Mouse (Mus musculus): ENCODE measurements at regions not wholly inside any gene's neighbourhood (a gene's known extent, or its start where the extent isn't known, plus 50 kb on each side); places are given as distances from the start of the nearest gene placed in this dataset.

DNA sequence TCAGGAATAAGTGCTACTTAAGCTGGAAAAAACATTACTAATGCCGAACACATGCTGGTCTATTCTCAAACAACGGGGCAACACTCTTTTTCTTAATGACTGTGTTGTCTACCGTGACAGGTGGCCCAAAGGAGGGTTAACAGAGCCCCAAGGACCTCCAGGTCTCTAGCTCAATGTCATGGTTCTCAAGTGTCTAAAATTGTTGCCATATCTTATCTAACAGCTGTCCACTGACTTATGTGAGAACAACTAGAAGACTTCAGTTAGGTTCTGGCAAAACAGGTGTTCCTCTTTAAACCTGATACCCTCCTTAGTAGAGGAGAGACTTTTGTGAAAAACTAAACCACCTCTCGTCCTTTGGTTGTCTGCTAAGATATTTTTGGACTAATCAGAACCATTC, 257.4 kb upstream of the Tbl1xr1 start:
- DNase-seq (ENCODE audit: low read depth), result no peak

DNA sequence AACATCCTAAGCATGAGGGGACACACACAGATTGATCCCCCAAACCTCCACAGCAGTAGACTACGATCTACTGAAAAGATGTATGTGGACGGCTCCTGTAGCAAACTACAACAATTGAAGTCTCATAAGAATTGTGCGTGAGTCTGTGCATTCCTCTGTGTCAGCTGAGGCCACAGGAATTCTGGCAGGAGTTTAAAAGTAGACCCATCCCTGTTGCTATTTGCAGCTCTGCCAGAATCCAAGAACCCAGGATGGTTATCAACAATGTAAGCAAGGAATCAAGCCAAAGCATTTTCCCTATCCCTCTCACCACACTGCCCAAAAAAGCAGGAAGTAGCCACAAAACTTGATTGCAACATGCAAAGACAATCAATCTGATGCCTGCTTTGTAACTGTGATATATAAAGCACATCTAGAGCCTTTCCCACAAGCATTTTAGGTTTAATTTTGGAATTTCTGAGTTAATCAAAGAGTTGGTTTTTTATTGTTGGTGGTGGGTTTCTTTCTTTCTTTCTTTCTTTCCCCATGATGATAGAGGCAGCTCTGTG, 256.3 kb upstream of the Tbl1xr1 start:
- no peak for DNase-seq (ENCODE audit: low read depth)

DNA sequence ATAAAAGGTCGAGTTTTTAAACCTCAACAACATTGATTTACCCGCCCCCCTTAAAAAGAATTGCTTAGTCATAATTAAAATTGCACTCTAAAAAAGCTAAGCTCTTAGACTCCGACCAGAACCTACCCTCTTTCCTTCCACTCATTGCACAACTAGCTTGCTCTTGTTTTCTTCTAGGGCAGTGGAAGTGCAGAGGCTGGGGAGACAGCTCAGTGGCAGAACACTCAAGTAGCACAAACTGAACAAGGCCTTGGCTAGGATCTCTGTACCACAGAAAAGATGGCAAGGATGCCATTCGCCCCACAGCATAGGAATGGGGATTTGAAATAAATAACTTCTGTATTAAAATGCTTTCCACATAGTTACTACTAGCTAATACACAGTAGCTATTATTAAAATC, 253.8 kb upstream of the Tbl1xr1 start:
- DNase-seq (ENCODE audit: low read depth), result no peak

DNA sequence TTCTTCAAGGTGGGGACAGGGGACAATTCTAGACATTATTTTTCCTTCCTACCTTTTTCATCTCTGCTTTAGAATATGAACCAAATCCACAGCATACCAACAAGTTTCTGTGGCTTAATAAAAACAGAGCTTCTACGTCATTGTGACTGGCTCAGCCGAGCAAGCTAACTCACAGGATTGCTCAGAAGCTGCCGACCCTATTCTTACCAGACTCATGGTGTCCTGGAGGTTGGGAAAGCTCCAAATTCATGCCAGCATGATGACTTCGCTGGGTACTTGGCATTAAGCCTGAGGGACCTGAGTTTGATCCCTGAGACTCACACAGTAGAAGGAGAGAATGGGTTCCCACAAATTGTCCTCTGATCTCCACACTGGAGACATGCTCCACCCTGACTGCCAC, 253.1 kb upstream of the Tbl1xr1 start:
- DNase-seq (ENCODE audit: low read depth), result no peak

GRCm38 (mm10) chr3:21824101-21824880, 252.2 kb upstream of the Tbl1xr1 start:
- no peak for DNase-seq (ENCODE audit: low read depth)

GRCm38 (mm10) chr3:21824913-21825610, 251.4 kb upstream of the Tbl1xr1 start:
- no peak for DNase-seq (ENCODE audit: low read depth)

DNA sequence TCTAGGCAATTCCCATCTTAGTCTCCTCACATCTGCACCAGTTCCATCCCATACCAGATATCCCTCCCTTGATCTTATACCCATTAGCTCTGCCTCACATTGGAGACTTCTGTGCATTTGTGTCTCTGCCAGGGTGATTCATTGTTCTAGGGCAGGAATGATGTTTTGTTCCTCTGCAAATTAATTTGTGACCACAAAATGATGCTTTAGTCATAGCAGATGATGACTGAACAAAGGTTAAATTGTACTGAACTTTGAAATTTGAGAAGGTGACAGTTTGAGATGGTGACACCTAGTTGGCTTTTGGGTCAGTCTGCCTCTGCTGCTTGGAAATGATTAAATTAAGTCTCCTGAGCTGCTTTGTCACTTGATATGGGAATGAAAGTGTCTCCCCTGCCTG, 248.8 kb upstream of the Tbl1xr1 start:
- no peak for DNase-seq (ENCODE audit: low read depth)

GRCm38 (mm10) chr3:21833111-21833510, 243.3 kb upstream of the Tbl1xr1 start:
- no peak for DNase-seq (ENCODE audit: low read depth)

GRCm38 (mm10) chr3:21835526-21835925, 240.9 kb upstream of the Tbl1xr1 start:
- DNase-seq (ENCODE audit: low read depth), result no peak

- no peak for DNase-seq (ENCODE audit: low read depth)
Measured at GRCm38 (mm10) chr3:21837297-21837946, 239.0 kb upstream of the Tbl1xr1 start.

- no peak for DNase-seq (ENCODE audit: low read depth)
Measured at GRCm38 (mm10) chr3:21840751-21841488, 235.5 kb upstream of the Tbl1xr1 start.

DNA sequence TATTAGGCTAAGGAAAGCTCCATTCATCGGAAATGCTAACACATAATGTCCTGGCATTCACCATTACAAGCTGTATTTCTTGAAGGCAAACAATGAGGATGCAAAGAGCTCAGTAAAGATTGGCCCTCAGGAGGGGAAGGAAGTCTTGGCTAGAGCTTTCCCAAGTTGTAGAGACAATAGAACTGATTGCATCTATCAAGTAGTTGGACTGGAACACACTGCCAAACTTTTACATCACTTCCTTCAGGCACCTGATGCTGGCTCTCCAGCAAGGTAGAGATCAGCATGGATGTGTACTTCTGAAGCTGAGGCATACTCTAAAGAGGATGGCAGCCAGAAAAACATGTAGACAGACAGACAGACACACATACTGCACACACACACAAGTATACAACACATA, 234.9 kb upstream of the Tbl1xr1 start:
- DNase-seq (ENCODE audit: low read depth), result no peak

DNA sequence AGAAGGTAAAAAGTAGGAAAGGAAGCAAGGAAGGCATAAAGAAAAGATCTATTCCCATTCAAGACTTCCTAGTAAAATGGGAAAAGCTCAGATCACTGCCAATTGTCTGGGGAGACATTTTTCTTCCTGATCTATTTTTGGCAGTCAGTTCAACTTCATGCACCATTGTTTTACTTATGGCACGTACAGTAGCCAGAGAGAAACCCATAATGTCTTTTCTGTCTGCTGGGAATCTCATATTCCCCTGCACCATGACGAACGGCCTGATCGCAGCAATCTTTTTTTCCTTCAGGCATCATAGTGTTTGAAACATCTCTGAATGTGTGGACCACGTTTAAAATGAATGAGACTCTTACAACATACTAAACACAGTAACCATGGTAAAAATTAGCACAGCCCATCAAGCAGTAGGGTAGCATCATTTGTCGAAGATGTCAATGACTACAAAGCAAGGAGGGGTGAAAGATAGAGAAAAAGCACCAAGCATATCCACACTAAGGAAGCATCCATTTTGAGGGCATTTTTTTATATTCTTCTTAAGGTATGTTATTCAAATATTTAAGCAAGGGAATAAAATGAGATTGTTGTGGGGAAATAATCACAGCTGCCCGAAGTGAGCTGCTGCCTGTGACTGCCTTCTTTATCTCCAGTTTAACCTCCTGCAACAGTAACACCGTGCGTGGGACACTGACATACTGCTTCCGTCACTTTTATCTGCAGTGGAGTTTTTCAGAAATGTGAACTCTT, 233.7 kb upstream of the Tbl1xr1 start:
- no peak for DNase-seq (ENCODE audit: low read depth)

GRCm38 (mm10) chr3:21843292-21843852, 233.1 kb upstream of the Tbl1xr1 start:
- no peak for DNase-seq (ENCODE audit: low read depth)

GRCm38 (mm10) chr3:21849831-21850230, 226.6 kb upstream of the Tbl1xr1 start:
- no peak for DNase-seq (ENCODE audit: low read depth)

DNA sequence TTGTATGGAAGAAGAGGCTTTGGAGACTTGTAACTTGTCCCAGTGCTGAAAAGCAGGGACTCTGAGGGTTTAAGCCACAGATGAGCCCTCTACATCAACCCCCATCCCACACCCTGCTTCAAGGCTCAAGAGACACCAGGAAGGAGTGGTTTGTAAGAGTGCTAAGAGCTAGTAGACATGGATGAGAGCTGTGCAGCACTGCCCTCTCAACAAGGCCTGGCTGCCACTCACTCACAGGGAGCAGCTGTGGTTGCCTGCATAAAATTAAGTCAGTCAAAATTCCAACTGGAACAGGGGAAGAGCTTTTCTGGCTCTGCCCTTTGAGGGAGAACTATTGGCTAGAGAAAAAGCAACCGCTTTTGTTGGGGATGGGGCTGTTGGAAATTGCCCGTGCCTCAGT, 225.5 kb upstream of the Tbl1xr1 start:
- DNase-seq (ENCODE audit: low read depth), result no peak

DNA sequence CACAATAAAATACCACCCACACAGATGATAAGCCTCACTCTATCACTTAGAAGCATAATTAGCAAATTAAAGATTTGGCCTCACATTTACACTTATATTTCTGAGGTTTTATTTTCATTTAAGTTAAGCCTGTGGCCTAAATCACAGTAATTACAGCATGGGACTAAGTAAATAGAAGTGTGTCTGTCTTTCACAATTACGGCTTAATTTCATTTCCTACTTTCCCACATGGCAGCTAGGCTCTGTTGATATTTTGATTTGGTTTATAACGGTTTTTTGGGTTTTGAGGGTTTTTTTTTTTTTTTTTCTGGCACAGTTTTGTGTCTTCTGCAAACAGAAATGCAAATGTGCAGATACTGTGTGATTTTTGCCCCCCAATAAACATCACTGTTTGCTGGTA, 222.1 kb upstream of the Tbl1xr1 start:
- DNase-seq (ENCODE audit: low read depth), result no peak

DNA sequence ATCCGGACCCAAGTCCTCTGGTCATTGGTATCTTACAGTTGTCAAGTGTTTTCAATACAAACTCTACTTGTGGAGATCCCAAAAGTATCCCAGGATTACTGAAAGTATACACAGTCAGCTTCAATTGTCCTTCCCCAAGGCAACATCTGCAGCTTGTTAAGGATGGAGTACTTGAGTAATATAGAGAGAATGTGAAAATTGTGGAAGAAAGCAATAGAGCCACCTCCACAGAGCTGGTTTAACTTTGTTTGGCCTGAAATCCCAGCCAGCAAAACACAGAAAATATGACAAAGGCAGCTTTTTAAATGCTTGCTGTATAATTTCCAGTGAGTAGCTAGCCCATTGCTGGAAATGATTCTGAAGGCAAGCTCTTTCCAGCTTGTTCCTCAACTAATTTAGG, 217.0 kb upstream of the Tbl1xr1 start:
- DNase-seq (ENCODE audit: low read depth), result no peak

DNA sequence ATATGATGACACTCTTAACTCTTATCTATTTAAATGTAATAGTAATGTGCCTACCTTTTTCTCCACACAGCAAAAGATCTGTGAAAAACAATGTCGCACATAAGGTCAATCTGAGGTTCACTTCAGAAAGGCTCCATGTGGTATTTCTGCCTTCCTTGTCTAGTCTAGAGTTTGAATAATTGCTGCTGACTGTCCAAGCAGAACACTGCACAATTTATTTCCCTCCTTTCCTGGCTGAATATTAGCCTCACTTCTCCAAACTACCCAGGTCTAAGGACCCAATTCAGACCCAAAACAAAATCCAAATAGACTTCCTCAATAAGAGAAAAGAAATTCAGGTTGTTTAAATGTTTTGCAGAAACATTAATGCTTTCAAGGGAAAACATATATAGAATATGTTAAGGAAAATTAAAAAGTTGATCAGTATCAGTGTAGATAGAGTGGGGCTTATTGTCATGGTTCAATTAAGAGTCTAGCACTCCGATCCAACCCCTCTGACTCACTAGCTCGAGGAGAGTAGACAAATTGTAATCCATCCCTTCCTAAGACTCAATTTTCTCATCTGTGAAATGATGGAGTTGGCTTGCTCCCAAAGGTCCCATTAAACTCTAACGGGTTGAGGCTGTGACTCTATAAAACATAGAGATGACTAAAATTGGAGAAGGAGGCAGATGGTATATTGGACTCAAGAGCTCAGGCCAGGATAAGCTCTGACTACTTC, 215.4 kb upstream of the Tbl1xr1 start:
- no peak for DNase-seq (ENCODE audit: low read depth)

GRCm38 (mm10) chr3:21861636-21861970, 214.8 kb upstream of the Tbl1xr1 start:
- no peak for DNase-seq (ENCODE audit: low read depth)

GRCm38 (mm10) chr3:21864391-21864790, 212.1 kb upstream of the Tbl1xr1 start:
- no peak for DNase-seq (ENCODE audit: low read depth)

All from naive thymus-derived CD4-positive, alpha-beta T cell, adult 2 months (primary cell).